Mouse (Mus musculus) central nervous system, embryonic 11.5 days (tissue): ENCODE results near the gene Pnliprp2. TPM values are rescaled to one million over a fixed set of nuclear protein-coding genes. Genes with fewer than 3 reads are reported as not detected.

Experiments used
- polyA plus RNA-seq: library from polyadenylated mRNA; depleted of rRNA; stranded (reverse); fragments of >200 nt; gene quantifications from 2 replicates; pipeline ENCODE4 v1.2.3, GENCODE M21; 2012; rRNA removed

Gene Pnliprp2
- polyA plus RNA-seq = 0.25 and 0.32 TPM in 2 replicates

GRCm38 (mm10) chr19:58759423-58759822, at the start of gene Pnliprp2:
TSS of gene Pnliprp2 (plus strand) at chr19:58759719.

GRCm38 (mm10) chr19:58728445-58729031, 31.0 kb upstream of the Pnliprp2 start, which contains the start of gene Pnliprp1:
TSS of gene Pnliprp1 (plus strand) at chr19:58728887.

GRCm38 (mm10) chr19:58794284-58794683, 34.8 kb downstream of the Pnliprp2 start, which contains the start of gene 1700019N19Rik:
TSS of gene 1700019N19Rik (minus strand) at chr19:58794461.

Other genes with a start within 250 kb of the Pnliprp2 start
- gene Ccdc172, start 247.7 kb upstream of the Pnliprp2 start, polyA plus RNA-seq = not detected in 2 replicates
- gene Pnlip, start 107.2 kb upstream of the Pnliprp2 start, polyA plus RNA-seq = 0.06 and 0.30 TPM in 2 replicates
- gene Pnliprp1, start 30.8 kb upstream of the Pnliprp2 start, polyA plus RNA-seq = 0.80 and 1.4 TPM in 2 replicates
- 0.05 and 0.06 TPM in 2 replicates for gene 1700019N19Rik, start 34.7 kb downstream of the Pnliprp2 start, polyA plus RNA-seq
- 0.40 and 0.48 TPM in 2 replicates for gene Eno4, start 183.7 kb downstream of the Pnliprp2 start, polyA plus RNA-seq
- gene Hspa12a, start 183.9 kb downstream of the Pnliprp2 start, polyA plus RNA-seq = 11.5 and 22.1 TPM in 2 replicates